In the genomic region with DNA sequence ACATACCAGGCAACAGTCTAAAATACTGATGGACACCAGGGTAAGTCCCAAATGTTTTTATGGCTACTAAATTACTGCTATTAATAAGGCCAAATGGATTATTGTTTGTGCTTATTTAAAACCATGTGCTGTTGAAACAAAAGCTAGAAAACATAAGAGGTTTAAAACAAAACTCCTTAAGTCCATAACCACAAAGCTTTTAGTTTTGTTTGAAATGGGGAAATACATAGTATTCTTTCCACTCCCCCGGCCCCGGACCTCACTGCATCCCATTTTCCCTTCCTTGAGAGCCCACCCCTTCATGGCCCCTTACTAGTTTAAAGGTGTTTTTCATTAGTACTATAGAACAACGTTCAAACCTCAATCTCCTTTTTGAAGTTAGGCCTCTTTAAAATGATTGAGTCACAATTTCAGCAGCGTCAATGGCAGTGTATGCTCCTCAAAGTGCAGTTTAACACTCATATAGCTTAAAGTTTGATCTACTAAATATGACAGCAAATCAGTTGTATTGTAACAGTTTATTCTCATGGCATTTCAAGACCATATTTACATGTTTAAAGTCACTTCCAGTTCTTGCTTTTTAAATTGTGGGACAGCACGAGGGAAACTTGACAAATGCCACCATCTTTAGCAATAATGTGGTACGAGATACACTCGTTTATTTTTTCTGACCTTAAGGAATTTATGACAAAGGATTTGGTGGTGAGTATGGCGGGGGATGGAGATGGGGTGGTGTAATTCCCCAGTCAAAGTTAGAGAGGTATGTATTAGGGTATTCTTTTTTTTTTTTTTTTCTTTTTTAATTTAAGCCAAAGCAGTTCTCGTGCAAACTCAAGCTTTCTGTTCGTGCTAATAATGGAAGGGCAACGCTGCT, we compare ENCODE assay signal across 8 mouse cellular contexts. TPM values are rescaled to one million over a fixed set of nuclear protein-coding genes. Genes with fewer than 3 reads are reported as not detected.
DNase-seq lines count a peak whose midpoint lies in the region; ATAC-seq lines count a peak whose summit lies in the region.

No protein-coding gene starts in this region.

- H3K9me3 ChIP-seq in megakaryocyte, embryonic 14.5 days, result no peaks in the 10 kb centered on the region
- H3K9me3 ChIP-seq in embryonic facial prominence, embryonic 12.5 days, result no peaks in the 10 kb centered on the region
- no peaks in the 10 kb centered on the region for H3K9me3 ChIP-seq in limb, embryonic 13.5 days
- no peaks in the 10 kb centered on the region for H3K9me3 ChIP-seq in stomach, embryonic 14.5 days (ENCODE audit: control insufficient read depth, low read depth, low read length)

- peak overlapping the region; percentile 56 for H3K4me2 ChIP-seq in embryonic facial prominence, embryonic 12.5 days (replicated peaks)
- H3K4me2 ChIP-seq in limb, embryonic 13.5 days (replicated peaks), result peak overlapping the region; percentile 73
- H3K4me2 ChIP-seq in stomach, embryonic 14.5 days (replicated peaks; ENCODE audit: low read depth, low read length), result peak overlapping the region; percentile 67

- H3K4me3 ChIP-seq in megakaryocyte, embryonic 14.5 days (replicated peaks), result peak overlapping the region; percentile 92
- peak overlapping the region; percentile 90 for H3K4me3 ChIP-seq in embryonic facial prominence, embryonic 12.5 days
- peak overlapping the region; percentile 70 for H3K4me3 ChIP-seq in limb, embryonic 13.5 days
- H3K4me3 ChIP-seq in stomach, embryonic 14.5 days (ENCODE audit: low read depth, low read length), result peak overlapping the region; percentile 96

- H3K27ac ChIP-seq in embryonic facial prominence, embryonic 12.5 days, result peak overlapping the region; percentile 99
- peak overlapping the region; percentile 99 for H3K27ac ChIP-seq in limb, embryonic 13.5 days
- peak overlapping the region; percentile 100 for H3K27ac ChIP-seq in stomach, embryonic 14.5 days (ENCODE audit: low read length)

- 7% methylated on average over 11 of the region's 11 CpGs for WGBS in embryonic facial prominence, embryonic 12.5 days
- 2% methylated on average over 11 of the region's 11 CpGs for WGBS in limb, embryonic 13.5 days
- 5% methylated on average over 11 of the region's 11 CpGs for WGBS in stomach, embryonic 14.5 days

- peaks cover 1% of the 10 kb centered on the region for H3K36me3 ChIP-seq in megakaryocyte, embryonic 14.5 days (replicated peaks; ENCODE audit: low read length)
- H3K36me3 ChIP-seq in embryonic facial prominence, embryonic 12.5 days, result no peaks in the 10 kb centered on the region
- H3K36me3 ChIP-seq in limb, embryonic 13.5 days, result no peaks in the 10 kb centered on the region
- no peaks in the 10 kb centered on the region for H3K36me3 ChIP-seq in stomach, embryonic 14.5 days (ENCODE audit: control insufficient read depth, insufficient read depth, low read length)

- DNase-seq in cerebellum, adult 9-11 months, result no peak
- no peak for DNase-seq in kidney, adult 9 months
- no peak for DNase-seq in right cerebral cortex, postnatal 36 days (ENCODE audit: low spot score in 2 of 2)

- ATAC-seq in megakaryocyte, adult 5-6 weeks (ENCODE audit: poor library complexity, severe bottlenecking), result no peak
- ATAC-seq in embryonic facial prominence, embryonic 12.5 days (ENCODE audit: insufficient number of reproducible peaks, insufficient read depth, low FRiP score, low TSS enrichment), result no peak
- ATAC-seq in limb, embryonic 13.5 days (ENCODE audit: low FRiP score, low read depth), result no peak
- ATAC-seq in stomach, embryonic 14.5 days (ENCODE audit: insufficient number of reproducible peaks, insufficient read depth, low FRiP score, low read depth), result no peak

- no peaks in the 10 kb centered on the region for H3K27me3 ChIP-seq in megakaryocyte, embryonic 14.5 days (replicated peaks)
- no peaks in the 10 kb centered on the region for H3K27me3 ChIP-seq in embryonic facial prominence, embryonic 12.5 days
- H3K27me3 ChIP-seq in limb, embryonic 13.5 days, result no peaks in the 10 kb centered on the region
- no peaks in the 10 kb centered on the region for H3K27me3 ChIP-seq in stomach, embryonic 14.5 days (ENCODE audit: control insufficient read depth, insufficient read depth, low read length)

- peaks cover 35% of the 10 kb centered on the region for H3K4me1 ChIP-seq in megakaryocyte, embryonic 14.5 days
- peaks cover 10% of the 10 kb centered on the region for H3K4me1 ChIP-seq in embryonic facial prominence, embryonic 12.5 days
- H3K4me1 ChIP-seq in limb, embryonic 13.5 days, result peaks cover 35% of the 10 kb centered on the region
- no peaks in the 10 kb centered on the region for H3K4me1 ChIP-seq in stomach, embryonic 14.5 days (ENCODE audit: control insufficient read depth, insufficient read depth, low read length)

- H3K9ac ChIP-seq in embryonic facial prominence, embryonic 12.5 days, result peak overlapping the region; percentile 96
- peak overlapping the region; percentile 91 for H3K9ac ChIP-seq in limb, embryonic 13.5 days
- H3K9ac ChIP-seq in stomach, embryonic 14.5 days (replicated peaks; ENCODE audit: low read depth, low read length), result peak overlapping the region; percentile 97

RNA-seq across cellular contexts. Expression of a gene that starts 1.2 kb away (rescaled TPM):
- polyA plus RNA-seq in megakaryocyte, embryonic 14.5 days (2012; ENCODE audit: insufficient read depth, low replicate concordance), result 2.5 TPM in 1 of 2 replicates, not detected in the other
- 44.9 and 45.4 TPM in 2 replicates for total RNA-seq in megakaryocyte, adult 5-6 weeks (2015)
- 26.7 and 30.2 TPM in 2 replicates for total RNA-seq in megakaryocyte, adult 5-6 weeks (2017)
- 24.4 and 25.2 TPM in 2 replicates for polyA plus RNA-seq in embryonic facial prominence, embryonic 12.5 days (2016; fragmentation: Nextera tagmentation; extraction: Ambion mirVana)
- 25.4 and 25.6 TPM in 2 replicates for polyA plus RNA-seq in limb, embryonic 13.5 days (2015; fragmentation: Nextera tagmentation; extraction: Ambion mirVana)
- polyA plus RNA-seq in stomach, embryonic 14.5 days (2014; fragmentation: Nextera tagmentation; extraction: Ambion mirVana), result 23.0 and 25.0 TPM in 2 replicates

RNA-seq across cellular contexts. Expression of a gene that starts 1.3 kb away (rescaled TPM):
- 3.2 and 3.7 TPM in 2 replicates for polyA plus RNA-seq in megakaryocyte, embryonic 14.5 days (2012; ENCODE audit: insufficient read depth, low replicate concordance)
- 8.4 and 11.6 TPM in 2 replicates for total RNA-seq in megakaryocyte, adult 5-6 weeks (2015)
- total RNA-seq in megakaryocyte, adult 5-6 weeks (2017), result 6.0 and 6.4 TPM in 2 replicates
- polyA plus RNA-seq in embryonic facial prominence, embryonic 12.5 days (2016; fragmentation: Nextera tagmentation; extraction: Ambion mirVana), result 8.5 and 9.1 TPM in 2 replicates
- polyA plus RNA-seq in limb, embryonic 13.5 days (2015; fragmentation: Nextera tagmentation; extraction: Ambion mirVana), result 7.4 and 7.9 TPM in 2 replicates
- polyA plus RNA-seq in stomach, embryonic 14.5 days (2014; fragmentation: Nextera tagmentation; extraction: Ambion mirVana), result 9.1 and 10.3 TPM in 2 replicates
